Mouse (Mus musculus): ENCODE results near the gene Atp13a1. TPM values are rescaled to one million over a fixed set of nuclear protein-coding genes. Genes with fewer than 3 reads are reported as not detected.

The Atp13a1 gene
- polyA plus RNA-seq, 1 experiment = 51.6 TPM

DNA sequence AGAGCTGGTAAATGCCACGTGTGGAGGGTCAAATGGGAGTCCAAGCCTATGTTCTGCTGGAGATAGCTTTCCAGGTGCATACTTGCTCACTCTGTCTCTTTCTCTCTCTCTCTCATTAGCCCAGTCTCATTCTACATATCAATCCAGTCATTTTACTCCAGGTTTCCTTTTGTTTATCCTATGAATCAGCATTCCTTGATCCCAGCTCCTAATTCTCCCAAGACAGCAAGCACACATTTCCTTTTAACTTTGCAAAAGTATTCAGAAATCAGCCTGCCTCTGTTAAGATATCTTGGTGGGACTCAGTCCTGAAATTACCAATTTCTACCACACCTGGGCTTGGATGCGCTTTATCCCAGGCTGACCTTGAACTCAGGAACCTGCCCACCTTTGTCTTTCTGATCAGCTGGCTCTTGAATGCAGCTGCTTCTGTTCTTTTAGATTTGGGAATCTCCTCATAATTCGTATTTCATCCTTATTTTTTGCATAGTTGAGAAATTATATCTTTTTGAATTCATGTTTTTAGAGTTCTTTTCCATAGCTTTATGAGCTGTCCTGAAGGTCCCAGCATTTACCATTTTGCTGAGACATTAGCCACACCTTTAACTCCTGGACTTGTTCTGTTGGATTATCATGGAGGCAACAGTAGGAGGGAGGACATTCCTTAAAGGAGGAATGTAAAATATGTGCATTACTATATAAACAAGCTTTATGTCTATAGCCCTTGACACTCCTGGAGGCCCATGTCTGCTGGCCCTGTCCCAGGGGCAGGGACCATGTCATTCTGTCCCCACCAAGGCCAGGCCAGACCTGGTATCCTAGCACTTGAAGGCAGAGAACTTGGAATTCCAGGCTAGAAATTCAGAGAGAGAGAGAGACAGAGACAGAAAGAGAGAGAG is 56.5 kb downstream of the Atp13a1 start:
- DNase-seq (ENCODE audit: extremely low spot score in 1 of 2, low spot score in 1 of 2) = no peak

DNA sequence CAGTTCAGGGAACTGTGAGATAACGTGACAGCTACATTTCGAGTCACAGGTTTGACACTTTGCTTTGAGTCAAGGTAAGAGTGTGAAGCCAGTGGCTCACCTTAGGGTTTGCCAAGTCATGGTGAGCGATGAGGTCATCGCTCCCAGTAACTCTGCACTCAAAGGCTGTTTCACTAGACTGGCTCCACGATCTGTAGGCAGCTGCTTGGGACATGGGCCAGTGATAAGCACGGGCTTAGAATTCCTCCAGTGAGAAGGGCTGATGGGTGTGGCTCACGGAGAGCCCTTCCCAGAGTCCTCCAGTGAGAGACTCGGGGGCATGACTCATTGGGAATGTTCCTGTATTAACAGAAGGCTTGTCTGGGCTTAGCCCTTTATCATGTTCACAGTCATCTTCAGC is 58.0 kb downstream of the Atp13a1 start:
- no peak for DNase-seq (ENCODE audit: extremely low spot score in 1 of 2, low spot score in 1 of 2)

DNA sequence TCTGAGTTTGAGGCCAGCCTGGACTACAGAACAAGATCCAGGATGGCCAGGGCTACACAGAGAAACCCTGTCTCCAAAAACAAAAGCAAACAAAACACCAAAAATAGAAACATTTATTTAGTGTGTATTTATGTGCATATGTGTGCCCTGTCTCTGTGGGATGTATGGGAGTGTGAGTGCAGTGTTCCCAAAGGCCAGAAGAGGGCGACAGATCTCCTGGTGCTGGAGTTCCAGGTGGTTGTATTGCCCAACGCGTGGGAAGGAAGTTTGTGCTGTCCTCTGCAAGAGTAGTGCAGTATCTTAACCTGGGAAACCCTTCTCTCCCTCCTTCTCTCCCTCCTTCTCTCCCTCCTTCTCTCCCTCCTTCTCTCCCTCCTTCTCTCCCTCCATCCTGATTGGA is 58.9 kb downstream of the Atp13a1 start:
- DNase-seq (ENCODE audit: extremely low spot score in 1 of 2, low spot score in 1 of 2) = no peak

DNA sequence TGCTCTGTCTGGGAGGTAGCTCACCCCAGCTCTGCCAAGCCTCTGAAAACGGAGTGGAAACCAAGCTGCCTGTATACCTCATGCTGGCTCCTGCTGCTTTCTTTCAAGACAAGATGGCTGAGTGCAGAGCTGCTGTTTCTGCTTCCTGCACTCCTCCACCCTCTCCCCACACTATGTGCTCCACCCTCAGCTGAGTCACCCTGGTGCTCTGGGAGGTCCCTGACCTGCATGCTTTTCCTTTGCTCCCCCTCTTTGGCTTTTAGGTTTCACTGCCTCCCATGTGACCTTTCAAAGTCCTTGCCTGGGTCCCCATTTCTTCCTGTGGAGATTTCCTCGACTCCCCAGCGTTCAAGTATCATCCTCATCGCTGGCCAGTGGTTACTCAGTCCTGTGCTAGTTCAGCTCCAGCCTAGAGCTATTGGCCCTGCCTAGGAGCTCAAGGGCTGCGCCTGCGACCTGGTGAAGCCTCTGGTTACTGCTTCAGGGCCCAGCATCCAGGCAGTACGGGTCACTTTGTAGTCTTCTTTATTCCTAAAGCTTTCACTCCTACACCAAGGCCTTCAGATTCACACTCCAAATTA is 60.1 kb downstream of the Atp13a1 start:
- no peak for DNase-seq (ENCODE audit: extremely low spot score in 1 of 2, low spot score in 1 of 2)

DNA sequence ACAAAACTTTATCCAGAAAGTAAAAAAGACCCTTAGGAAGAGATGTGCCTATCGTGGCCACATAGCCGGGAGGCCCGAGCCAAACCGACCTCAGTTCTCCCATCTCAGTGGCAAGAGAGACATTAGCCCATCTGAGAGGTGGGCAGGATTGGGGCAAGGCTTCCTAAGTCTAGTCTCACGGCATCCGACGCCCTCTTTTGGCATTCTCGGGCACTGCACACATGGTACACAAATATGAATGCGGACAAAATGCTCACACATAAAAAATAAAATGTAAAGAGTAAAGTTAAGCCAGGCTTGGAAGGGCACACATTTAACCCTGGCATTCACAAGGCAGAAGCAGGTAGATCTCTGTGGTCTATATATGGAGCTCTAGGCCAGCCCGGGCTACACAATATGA is 62.9 kb downstream of the Atp13a1 start:
- DNase-seq (ENCODE audit: extremely low spot score in 1 of 2, low spot score in 1 of 2) = no peak

Other genes starting within 250 kb of the Atp13a1 start
- gene Zfp868, start 165.6 kb upstream of the Atp13a1 start, polyA plus RNA-seq (2012; rRNA removed) = 12.6 and 15.7 TPM in 2 replicates
- 2.7 and 2.9 TPM in 2 replicates for gene Zfp964, start 136.7 kb upstream of the Atp13a1 start, polyA plus RNA-seq (2012; rRNA removed)
- gene Zfp869, start 80.4 kb upstream of the Atp13a1 start, polyA plus RNA-seq (2012; rRNA removed) = 20.2 and 20.4 TPM in 2 replicates
- gene Zfp963, start 41.2 kb upstream of the Atp13a1 start, polyA plus RNA-seq (2012; rRNA removed) = 6.9 and 7.4 TPM in 2 replicates
- gene Gm20422, start 16.3 kb upstream of the Atp13a1 start, polyA plus RNA-seq (2012; rRNA removed) = 0.92 TPM in 1 of 2 replicates, not detected in the other
- 22.4 and 23.2 TPM in 2 replicates for gene Zfp866, start within 50 bp of the Atp13a1 start, polyA plus RNA-seq (2012; rRNA removed)
- gene Gmip, start 17.5 kb downstream of the Atp13a1 start, polyA plus RNA-seq (2012; rRNA removed) = 14.3 and 16.9 TPM in 2 replicates
- gene Lpar2, start 31.3 kb downstream of the Atp13a1 start, polyA plus RNA-seq (2012; rRNA removed) = 0.76 and 0.86 TPM in 2 replicates
- 40.0 and 45.6 TPM in 2 replicates for gene Pbx4, start 41.3 kb downstream of the Atp13a1 start, polyA plus RNA-seq (2012; rRNA removed)
- gene Cilp2, start 96.5 kb downstream of the Atp13a1 start, polyA plus RNA-seq (2012; rRNA removed) = 1.4 and 1.9 TPM in 2 replicates
- gene Tssk6, start 111.0 kb downstream of the Atp13a1 start, polyA plus RNA-seq (2012; rRNA removed) = 0.22 and 0.46 TPM in 2 replicates
- 189 and 193 TPM in 2 replicates for gene Ndufa13, start 111.4 kb downstream of the Atp13a1 start, polyA plus RNA-seq (2012; rRNA removed)
- gene Yjefn3, start 111.5 kb downstream of the Atp13a1 start, polyA plus RNA-seq (2012; rRNA removed) = 41.1 and 45.9 TPM in 2 replicates
- gene Gatad2a, start 205.2 kb downstream of the Atp13a1 start, polyA plus RNA-seq (2012; rRNA removed) = 28.6 and 31.0 TPM in 2 replicates